Mouse (Mus musculus) forebrain, embryonic 11.5 days (tissue): ENCODE results near the gene Ndufa6. TPM values are rescaled to one million over a fixed set of nuclear protein-coding genes. Genes with fewer than 3 reads are reported as not detected.

Experiments
- ATAC-seq: fragments of 200-750 bp; cut with Nextera tagmentation; replicated peaks from 2 replicates; pipeline ENCODE4 v1.8.0; 2017; ENCODE audit warnings: moderate TSS enrichment; ENCODE audit not compliant: low FRiP score
- DNase-seq: peaks from one replicate; pipeline ENCODE4 v3.0.0-alpha.2; 2017; ENCODE audit warnings: low spot score
- H3K27ac ChIP-seq: fragments of 300-500 bp; sonication (generic); 2 replicates; pipeline ENCODE4 v1.5.1; 2014; ENCODE audit warnings: low read depth, low read length
- H3K27me3 ChIP-seq: fragments of 300-500 bp; sonication (generic); 2 replicates; pipeline ENCODE4 v1.6.1; 2014; ENCODE audit warnings: mild to moderate bottlenecking, low read length, mixed read lengths; ENCODE audit not compliant: control insufficient read depth, insufficient read depth
- H3K36me3 ChIP-seq: fragments of 300-500 bp; sonication (generic); 2 replicates; pipeline ENCODE4 v1.6.1; 2014; ENCODE audit warnings: mild to moderate bottlenecking, low read length, moderate library complexity, mixed read lengths; ENCODE audit not compliant: control insufficient read depth, insufficient read depth
- H3K4me1 ChIP-seq: fragments of 300-500 bp; sonication (generic); replicated peaks from 2 replicates; pipeline ENCODE4 v1.6.1; 2014; ENCODE audit warnings: low read length, mixed read lengths; ENCODE audit not compliant: control insufficient read depth, insufficient read depth
- H3K4me2 ChIP-seq: fragments of 300-500 bp; sonication (generic); 2 replicates; pipeline ENCODE4 v1.6.1; 2014; ENCODE audit warnings: low read depth, mild to moderate bottlenecking, low read length, moderate library complexity, mixed read lengths; ENCODE audit not compliant: severe bottlenecking
- H3K4me3 ChIP-seq: fragments of 300-500 bp; sonication (generic); 2 replicates; pipeline ENCODE4 v1.5.1; 2014; ENCODE audit warnings: low read depth, low read length
- H3K9ac ChIP-seq: fragments of 300-500 bp; sonication (generic); 2 replicates; pipeline ENCODE4 v1.6.1; 2014; ENCODE audit warnings: low read length
- H3K9me3 ChIP-seq: fragments of 300-500 bp; sonication (generic); 2 replicates; pipeline ENCODE4 v1.6.1; 2016; ENCODE audit warnings: low read length, mixed read lengths; ENCODE audit not compliant: control insufficient read depth
- WGBS: fragments of 180-500 bp; shearing (Covaris S2); extraction: QIAGEN DNeasy Blood & Tissue Kit; methylation state at CpG from one replicate; pipeline ENCODE4 v1.1.7; 2014; 5-methylcytosine and 5-hydroxymethylcytosine counted together
- polyA plus RNA-seq: library from polyadenylated mRNA; unstranded; fragments of >200 nt; fragmentation: Nextera tagmentation; extraction: Ambion mirVana; gene quantifications from 2 replicates; pipeline ENCODE4 v1.2.1, GENCODE M21; 2014

The Ndufa6 gene
- polyA plus RNA-seq, 1 experiment from 2014 or later: 275 TPM

DNA sequence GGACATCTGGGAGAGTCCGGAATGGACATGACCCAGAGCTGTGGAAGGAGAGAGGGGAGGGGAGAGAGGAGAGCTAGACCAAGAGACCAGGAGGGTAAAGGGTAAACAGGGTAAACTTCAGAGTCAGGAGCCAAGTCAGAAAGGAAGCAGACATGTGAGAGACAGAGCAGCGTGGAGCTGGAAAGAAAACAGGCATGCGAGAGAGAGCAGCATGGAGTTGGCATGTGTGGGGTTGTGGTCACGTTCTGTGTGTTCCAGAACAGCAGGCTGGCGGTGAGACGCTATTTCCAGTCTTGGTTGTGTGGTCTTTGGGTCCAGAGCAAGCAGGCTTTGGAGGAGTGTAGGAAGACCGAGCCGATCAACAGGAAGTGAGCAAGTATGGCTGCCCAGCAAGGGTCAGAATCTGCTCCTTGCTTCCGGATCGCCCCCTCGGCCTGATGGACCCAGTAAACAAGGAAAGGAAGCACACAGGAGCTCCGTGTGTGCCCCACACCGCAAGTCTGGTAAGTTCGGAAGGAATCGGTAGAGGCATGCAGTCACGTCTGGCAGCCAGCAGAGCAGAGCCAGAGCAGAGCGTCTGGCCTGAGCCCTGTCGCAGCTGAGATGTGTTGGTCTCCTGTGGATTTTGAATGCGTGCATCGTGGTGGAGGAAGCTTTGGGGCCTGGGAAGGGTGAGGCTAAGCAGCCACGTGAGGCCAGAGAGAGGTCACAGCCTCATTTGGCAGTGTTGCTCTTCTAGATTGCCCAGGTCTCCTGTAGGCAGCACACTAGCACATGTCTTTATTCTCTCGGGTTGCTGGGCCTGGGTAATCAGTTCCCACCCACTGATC, 4.5 kb upstream of the Ndufa6 start:
- peak; percentile 49 for DNase-seq
- no peak overlapping the region for H3K4me2 ChIP-seq
- H3K4me1 ChIP-seq: 0 out of 2 replicates have a peak, but pooled peaks cover 2% of the 10 kb centered on the region
- H3K27ac ChIP-seq: no peak overlapping the region
- no peaks in the 10 kb centered on the region for H3K27me3 ChIP-seq
- WGBS: 67% methylated on average over 22 of the region's 22 CpGs
- ATAC-seq: no peak
- H3K9me3 ChIP-seq: no peaks in the 10 kb centered on the region
- no peak overlapping the region for H3K4me3 ChIP-seq
- no peak overlapping the region for H3K9ac ChIP-seq
- no peaks in the 10 kb centered on the region for H3K36me3 ChIP-seq

DNA sequence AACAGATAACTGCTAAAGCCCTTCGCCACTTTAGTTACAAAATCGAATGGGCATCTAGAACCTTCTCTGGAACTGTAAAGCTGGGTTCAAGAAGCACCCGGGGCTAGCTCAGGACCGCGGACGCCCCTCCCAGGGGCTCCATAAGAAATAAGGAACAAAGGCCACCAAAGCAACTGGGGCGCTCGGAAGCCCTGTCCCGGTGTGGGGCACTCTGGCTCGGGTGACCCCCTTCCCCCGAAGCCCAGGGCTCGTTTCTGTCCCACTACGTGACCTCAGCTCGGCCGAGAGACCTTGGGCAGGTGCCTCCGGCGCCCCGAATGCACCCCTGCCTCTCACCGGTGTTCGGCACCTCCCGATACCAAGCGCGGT, 393 bp downstream of the Ndufa6 start:
- H3K9ac ChIP-seq: peak overlapping the region; percentile 95
- peaks cover 7% of the 10 kb centered on the region; the same call in 1 of the 2 replicates for H3K36me3 ChIP-seq
- 0% methylated on average over 23 of the region's 23 CpGs for WGBS
- ATAC-seq (no peak; the same call in 1 of the 2 replicates), DNase-seq (no peak)
- peak overlapping the region; percentile 94 for H3K4me3 ChIP-seq
- no peaks in the 10 kb centered on the region for H3K9me3 ChIP-seq
- 0 out of 2 replicates have a peak overlapping the region, but pooled peaks have one; percentile 18 for H3K27ac ChIP-seq
- H3K4me1 ChIP-seq: peaks cover 5% of the 10 kb centered on the region; the same call in 1 of the 2 replicates
- peak overlapping the region; percentile 81 for H3K4me2 ChIP-seq
- H3K27me3 ChIP-seq: no peaks in the 10 kb centered on the region

DNA sequence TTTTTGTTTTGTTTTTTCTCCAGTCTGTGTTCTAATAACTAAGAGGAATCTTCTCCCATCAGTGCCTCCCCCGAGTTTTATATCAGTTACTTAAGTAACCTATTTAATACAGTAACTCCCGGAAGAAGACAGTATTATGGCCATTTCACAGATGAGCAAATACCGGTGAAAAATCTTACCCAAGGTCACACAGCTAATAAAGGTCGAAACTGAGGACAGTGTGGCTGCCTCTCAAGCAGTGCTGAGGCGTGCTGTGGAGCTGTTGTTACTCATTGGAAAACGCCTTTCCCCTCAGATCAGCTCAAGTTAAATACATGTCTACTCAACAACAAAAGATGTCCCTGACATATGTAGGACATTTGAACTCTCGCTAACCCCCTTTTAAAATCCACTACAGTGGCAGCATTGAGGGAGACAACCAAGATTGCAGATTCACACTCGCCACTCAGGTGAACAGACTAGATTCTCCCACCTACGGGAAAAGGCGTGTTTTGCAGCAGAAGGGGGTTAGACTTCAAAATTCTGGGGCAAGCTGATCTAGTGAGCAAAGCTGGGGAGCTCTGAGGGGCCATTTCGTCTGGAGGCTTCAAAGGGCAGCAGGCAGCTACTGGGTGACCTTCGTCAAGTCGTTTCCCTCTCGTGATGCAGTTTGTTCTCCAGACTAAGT, 911 bp downstream of the Ndufa6 start:
- no peak overlapping the region for H3K27ac ChIP-seq
- peaks cover 5% of the 10 kb centered on the region; the same call in 1 of the 2 replicates for H3K4me1 ChIP-seq
- H3K9me3 ChIP-seq: no peaks in the 10 kb centered on the region
- H3K4me2 ChIP-seq: peak overlapping the region; percentile 81
- H3K4me3 ChIP-seq: peak overlapping the region; percentile 94
- H3K9ac ChIP-seq: peak overlapping the region; percentile 95
- DNase-seq: no peak
- peaks cover 7% of the 10 kb centered on the region; the same call in 1 of the 2 replicates for H3K36me3 ChIP-seq
- H3K27me3 ChIP-seq: no peaks in the 10 kb centered on the region
- 36% methylated on average over 14 of the region's 14 CpGs for WGBS
- no peak for ATAC-seq

DNA sequence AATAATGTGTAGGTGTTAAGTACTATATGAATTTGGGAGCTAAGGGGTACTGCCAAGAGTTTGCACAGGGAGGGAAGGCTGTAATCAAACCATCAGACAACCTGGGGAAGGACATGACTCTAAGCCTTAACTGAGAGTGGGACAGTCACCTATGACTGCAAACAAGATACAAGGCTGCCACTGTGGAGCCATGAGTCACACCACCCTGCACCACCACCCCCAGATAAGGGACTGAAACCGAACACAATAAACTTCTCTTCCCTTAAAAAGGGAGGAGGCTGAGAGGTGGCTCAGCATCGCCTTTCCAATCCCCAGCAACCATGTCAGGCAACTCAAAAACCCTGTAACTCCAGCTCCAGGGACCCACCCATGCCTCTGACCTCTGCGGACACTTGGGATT, 2.6 kb downstream of the Ndufa6 start:
- H3K36me3 ChIP-seq: peaks cover 7% of the 10 kb centered on the region; the same call in 1 of the 2 replicates
- no peak overlapping the region for H3K4me3 ChIP-seq
- 93% methylated on average over 3 of the region's 3 CpGs for WGBS
- H3K9me3 ChIP-seq: no peaks in the 10 kb centered on the region
- ATAC-seq (no peak), DNase-seq (no peak)
- H3K4me2 ChIP-seq: no peak overlapping the region
- H3K9ac ChIP-seq: no peak overlapping the region
- no peaks in the 10 kb centered on the region for H3K27me3 ChIP-seq
- H3K4me1 ChIP-seq: peaks cover 13% of the 10 kb centered on the region
- no peak overlapping the region for H3K27ac ChIP-seq

DNA sequence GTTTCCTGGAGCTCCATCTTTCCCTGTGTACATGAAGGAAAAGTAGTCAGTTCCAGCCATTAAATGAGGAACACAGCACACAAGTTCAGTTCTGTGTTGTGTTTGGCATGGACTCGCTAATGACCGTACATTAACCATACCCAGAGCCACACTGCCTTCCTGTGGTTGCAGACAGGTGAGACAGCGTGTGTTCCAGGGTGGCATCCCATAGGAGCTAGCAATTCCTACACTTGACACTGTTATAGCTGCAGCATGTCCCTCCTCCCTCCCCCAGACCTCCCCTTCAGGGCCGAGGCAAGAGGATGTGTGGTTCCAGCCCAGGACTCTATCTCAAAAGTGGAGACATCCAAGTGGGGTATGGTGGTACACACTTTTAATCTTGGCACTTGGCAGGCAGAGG, 3.8 kb downstream of the Ndufa6 start:
- 94% methylated on average over 4 of the region's 4 CpGs for WGBS

DNA sequence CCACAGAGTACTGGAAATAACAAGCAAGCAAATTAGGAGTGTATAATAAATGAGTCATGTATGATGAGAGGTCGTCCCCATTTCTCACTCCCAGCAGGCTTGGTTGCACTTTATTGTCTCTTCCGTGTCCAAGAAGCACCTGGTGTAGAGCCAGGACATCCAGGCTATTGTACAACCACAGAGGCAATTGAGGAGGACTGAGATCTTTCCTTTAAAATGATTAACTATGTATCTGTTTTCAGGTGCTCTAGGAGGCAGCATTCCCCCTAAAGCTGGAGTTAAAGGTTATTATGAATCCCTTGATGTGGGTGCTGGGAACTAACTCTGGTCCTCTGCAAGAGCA, 5.2 kb downstream of the Ndufa6 start:
- no peak overlapping the region for H3K4me2 ChIP-seq
- DNase-seq (no peak), ATAC-seq (no peak)
- peaks cover 7% of the 10 kb centered on the region; the same call in 1 of the 2 replicates for H3K36me3 ChIP-seq
- H3K9ac ChIP-seq: no peak overlapping the region
- peaks cover 11% of the 10 kb centered on the region for H3K4me1 ChIP-seq
- H3K4me3 ChIP-seq: no peak overlapping the region
- 93% methylated on average over 2 of the region's 2 CpGs for WGBS
- H3K27ac ChIP-seq: no peak overlapping the region
- H3K9me3 ChIP-seq: no peaks in the 10 kb centered on the region
- no peaks in the 10 kb centered on the region for H3K27me3 ChIP-seq

More for the DNA sequence above, 3.8 kb downstream of the Ndufa6 start:
- Histone ChIP-seq H3K27ac (no peak overlapping the region), H3K9ac (no peak overlapping the region), H3K27me3 (no peaks in the 10 kb centered on the region), H3K4me2 (no peak overlapping the region), H3K36me3 (peaks cover 7% of the 10 kb centered on the region; the same call in 1 of the 2 replicates), H3K4me1 (peaks cover 13% of the 10 kb centered on the region), H3K9me3 (no peaks in the 10 kb centered on the region), H3K4me3 (no peak overlapping the region)
- DNase-seq (no peak), ATAC-seq (no peak)

DNA sequence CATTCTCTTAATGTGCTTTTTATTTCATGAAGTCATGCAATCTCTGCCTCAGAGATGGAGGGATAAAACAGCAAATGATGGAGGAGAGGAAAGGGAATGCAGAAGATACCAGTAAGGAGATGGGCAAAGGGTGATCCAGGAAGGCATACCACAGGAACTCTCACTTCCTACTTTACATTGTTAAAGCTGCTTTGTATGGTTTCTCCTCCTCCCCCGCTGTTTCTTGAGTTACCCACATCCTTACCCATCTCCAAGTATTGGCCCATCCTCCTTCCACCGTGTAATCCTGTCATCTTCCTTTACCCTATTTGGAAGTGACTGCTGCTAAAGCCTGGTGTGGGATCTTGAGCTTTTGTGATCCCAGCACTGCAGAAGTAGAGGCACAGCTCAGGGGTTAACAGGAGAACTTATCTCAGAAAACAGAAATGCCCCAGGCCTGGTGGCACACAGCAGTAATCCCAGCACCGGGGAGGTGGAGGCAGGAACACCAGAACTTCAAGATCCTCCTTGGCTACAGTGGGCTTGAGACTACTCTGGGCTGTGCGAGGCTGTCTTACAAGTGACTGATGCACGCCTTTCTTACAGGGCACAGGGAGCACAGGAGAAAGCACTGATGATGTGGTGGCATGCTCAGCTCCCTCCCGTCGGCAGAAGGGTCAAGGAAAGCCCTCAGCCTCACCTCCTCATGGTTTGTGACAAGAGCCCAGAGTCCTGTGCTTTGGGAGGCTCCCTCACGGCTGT, 5.7 kb downstream of the Ndufa6 start:
- Histone ChIP-seq H3K27ac (no peak overlapping the region), H3K4me3 (no peak overlapping the region), H3K9ac (no peak overlapping the region), H3K9me3 (no peaks in the 10 kb centered on the region), H3K36me3 (peaks cover 7% of the 10 kb centered on the region; the same call in 1 of the 2 replicates), H3K4me1 (peaks cover 11% of the 10 kb centered on the region), H3K27me3 (no peaks in the 10 kb centered on the region), H3K4me2 (no peak overlapping the region)
- DNase-seq (no peak), ATAC-seq (no peak)
- 88% methylated on average over 8 of the region's 8 CpGs for WGBS

DNA sequence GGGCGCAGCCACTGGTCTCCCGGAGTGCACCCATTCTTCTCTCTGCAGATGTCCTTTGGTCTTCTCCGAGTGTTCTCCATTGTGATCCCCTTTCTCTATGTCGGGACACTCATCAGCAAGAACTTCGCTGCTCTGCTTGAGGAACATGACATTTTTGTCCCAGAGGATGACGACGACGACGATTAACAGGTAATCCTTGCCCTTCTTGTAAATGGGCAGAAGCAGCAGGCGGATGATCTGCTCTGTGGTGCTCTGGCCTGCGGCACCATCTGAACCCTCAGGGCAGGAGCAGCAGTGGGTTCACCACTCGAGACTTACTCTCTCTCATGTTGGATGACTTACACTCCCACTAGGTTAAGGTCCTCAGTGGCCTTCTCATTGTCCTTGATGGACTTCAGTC, 6.3 kb downstream of the Ndufa6 start:
- H3K9me3 ChIP-seq: no peaks in the 10 kb centered on the region
- no peak overlapping the region for H3K9ac ChIP-seq
- H3K27ac ChIP-seq: no peak overlapping the region
- DNase-seq: no peak
- ATAC-seq: no peak
- peaks cover 8% of the 10 kb centered on the region for H3K4me1 ChIP-seq
- H3K36me3 ChIP-seq: peaks cover 7% of the 10 kb centered on the region; the same call in 1 of the 2 replicates
- H3K27me3 ChIP-seq: no peaks in the 10 kb centered on the region
- H3K4me3 ChIP-seq: no peak overlapping the region
- no peak overlapping the region for H3K4me2 ChIP-seq
- 89% methylated on average over 12 of the region's 12 CpGs for WGBS
